Mouse (Mus musculus) liver, postnatal 0 days (tissue): ENCODE measurements around the gene Adamts17. TPM values are rescaled to one million over a fixed set of nuclear protein-coding genes. Genes with fewer than 3 reads are reported as not detected.

Source experiments
- ATAC-seq: fragments of 200-750 bp; cut with Nextera tagmentation; 2 replicates; pipeline ENCODE4 v1.8.0; 2017; ENCODE audit warnings: mild to moderate bottlenecking, moderate library complexity
- DNase-seq: peaks from one replicate; pipeline ENCODE4 v3.0.0-alpha.2; 2016
- H3K27ac ChIP-seq: fragments of 300-500 bp; sonication (generic); 2 replicates; pipeline ENCODE4 v1.5.1; 2014; ENCODE audit warnings: antibody characterized with exemption, moderate library complexity, mild to moderate bottlenecking, low read depth
- H3K27me3 ChIP-seq: fragments of 300-500 bp; sonication (generic); 2 replicates; pipeline ENCODE4 v1.6.1; 2014; ENCODE audit warnings: low read length, control low read depth, mixed read lengths; ENCODE audit not compliant: insufficient read depth
- H3K36me3 ChIP-seq: fragments of 300-500 bp; sonication (generic); replicated peaks from 2 replicates; pipeline ENCODE4 v1.6.1; 2014; ENCODE audit warnings: mild to moderate bottlenecking, control low read depth, low read length, moderate library complexity, mixed read lengths; ENCODE audit not compliant: insufficient read depth
- H3K4me1 ChIP-seq: fragments of 300-500 bp; sonication (generic); 2 replicates; pipeline ENCODE4 v1.6.1; 2014; ENCODE audit warnings: antibody characterized with exemption, mild to moderate bottlenecking, control low read depth; ENCODE audit not compliant: insufficient read depth
- H3K4me2 ChIP-seq: fragments of 300-500 bp; sonication (generic); 2 replicates; pipeline ENCODE4 v1.6.1; 2014; ENCODE audit warnings: low read depth, mild to moderate bottlenecking, low read length, moderate library complexity, mixed read lengths
- H3K4me3 ChIP-seq: fragments of 300-500 bp; sonication (generic); 2 replicates; pipeline ENCODE4 v1.5.1; 2014; ENCODE audit warnings: low read depth, low read length
- H3K9ac ChIP-seq: fragments of 300-500 bp; sonication (generic); replicated peaks from 2 replicates; pipeline ENCODE4 v1.6.1; 2014; ENCODE audit warnings: mild to moderate bottlenecking, moderate library complexity
- H3K9me3 ChIP-seq: fragments of 300-500 bp; sonication (generic); 2 replicates; pipeline ENCODE4 v1.6.1; 2016; ENCODE audit warnings: mild to moderate bottlenecking, control low read depth, low read length, mixed read lengths
- CTCF ChIP-seq: sonication (generic); IDR thresholded peaks from 2 replicates; pipeline ENCODE4 v1.5.1; 2016; ENCODE audit warnings: antibody characterized with exemption, low read depth
- EP300 ChIP-seq: IDR thresholded peaks from 2 replicates; pipeline ENCODE4 v1.6.1; 2016; ENCODE audit warnings: antibody characterized with exemption, low read depth, mild to moderate bottlenecking
- whole genome bisulfite sequencing: fragments of 180-500 bp; shearing (Covaris S2); extraction: QIAGEN DNeasy Blood & Tissue Kit; methylation state at CpG from one replicate; pipeline ENCODE4 v1.1.7; 2014; ENCODE audit not compliant: insufficient replicate concordance; 5-methylcytosine and 5-hydroxymethylcytosine counted together
- polyA plus RNA-seq: library from polyadenylated mRNA; unstranded; fragments of >200 nt; fragmentation: Nextera tagmentation; extraction: Ambion mirVana; gene quantifications from 2 replicates; pipeline ENCODE4 v1.2.1, GENCODE M21; 2015

Gene Adamts17
- polyA plus RNA-seq, 1 experiment from 2014 or later: 0.05 TPM

GRCm38 (mm10) chr7:67054876-67055275 lies 215.3 kb downstream of the Adamts17 start:
- no peak overlapping the region for H3K27ac ChIP-seq
- no peaks in the 10 kb centered on the region for H3K9me3 ChIP-seq
- no peak overlapping the region for H3K4me2 ChIP-seq
- no peaks in the 10 kb centered on the region for H3K36me3 ChIP-seq
- H3K4me1 ChIP-seq: peaks cover 2% of the 10 kb centered on the region; the same call in 1 of the 2 replicates
- 79% methylated on average over 3 of the region's 3 CpGs for WGBS
- DNase-seq (no peak), ATAC-seq (no peak)
- H3K27me3 ChIP-seq: no peaks in the 10 kb centered on the region
- no peak overlapping the region for H3K9ac ChIP-seq
- H3K4me3 ChIP-seq: no peak overlapping the region
- TF ChIP-seq CTCF (no peak), EP300 (no peak)

GRCm38 (mm10) chr7:67055510-67055909 lies 216.0 kb downstream of the Adamts17 start:
- H3K4me3 ChIP-seq: no peak overlapping the region
- H3K4me2 ChIP-seq: no peak overlapping the region
- no peaks in the 10 kb centered on the region for H3K36me3 ChIP-seq
- DNase-seq: no peak
- WGBS: 54% methylated on average over 3 of the region's 3 CpGs
- no peak overlapping the region for H3K27ac ChIP-seq
- no peaks in the 10 kb centered on the region for H3K27me3 ChIP-seq
- TF ChIP-seq EP300 (no peak), CTCF (no peak)
- H3K4me1 ChIP-seq: peaks cover 2% of the 10 kb centered on the region; the same call in 1 of the 2 replicates
- H3K9me3 ChIP-seq: no peaks in the 10 kb centered on the region
- ATAC-seq: no peak
- H3K9ac ChIP-seq: no peak overlapping the region

- DNase-seq (peak; percentile 36), ATAC-seq (no peak)
- 80% methylated on average over 9 of the region's 9 CpGs for WGBS
- Histone ChIP-seq H3K4me1 (no peaks in the 10 kb centered on the region), H3K4me2 (no peak overlapping the region), H3K4me3 (no peak overlapping the region), H3K27ac (no peak overlapping the region), H3K9ac (no peak overlapping the region), H3K27me3 (no peaks in the 10 kb centered on the region), H3K36me3 (no peaks in the 10 kb centered on the region), H3K9me3 (no peaks in the 10 kb centered on the region)
- TF ChIP-seq CTCF (peak; percentile 56), EP300 (no peak)
These were observed 222.2 kb downstream of the Adamts17 start for GRCm38 (mm10) chr7:67061756-67062155.

- H3K27me3 ChIP-seq: no peaks in the 10 kb centered on the region
- no peak for DNase-seq
- no peak overlapping the region for H3K9ac ChIP-seq
- H3K4me3 ChIP-seq: no peak overlapping the region
- no peaks in the 10 kb centered on the region for H3K4me1 ChIP-seq
- H3K9me3 ChIP-seq: no peaks in the 10 kb centered on the region
- H3K4me2 ChIP-seq: no peak overlapping the region
- TF ChIP-seq CTCF: no peak
- TF ChIP-seq EP300: no peak
- 61% methylated on average over 2 of the region's 2 CpGs for WGBS
- no peak overlapping the region for H3K27ac ChIP-seq
- no peaks in the 10 kb centered on the region for H3K36me3 ChIP-seq
- no peak for ATAC-seq
These were observed 223.0 kb downstream of the Adamts17 start for GRCm38 (mm10) chr7:67062571-67062970.

- Histone ChIP-seq H3K9me3 (no peaks in the 10 kb centered on the region), H3K9ac (no peak overlapping the region), H3K4me3 (no peak overlapping the region), H3K4me2 (no peak overlapping the region), H3K27me3 (no peaks in the 10 kb centered on the region), H3K4me1 (no peaks in the 10 kb centered on the region), H3K36me3 (no peaks in the 10 kb centered on the region), H3K27ac (no peak overlapping the region)
- DNase-seq (no peak), ATAC-seq (no peak)
- TF ChIP-seq EP300 (no peak), CTCF (no peak)
- WGBS: 74% methylated on average over 10 of the region's 10 CpGs
These were observed 225.2 kb downstream of the Adamts17 start for GRCm38 (mm10) chr7:67064627-67065305.

- no peak overlapping the region for H3K27ac ChIP-seq
- no peak overlapping the region for H3K4me2 ChIP-seq
- TF ChIP-seq CTCF: no peak
- TF ChIP-seq EP300: no peak
- WGBS: 75% methylated on average over 4 of the region's 4 CpGs
- H3K27me3 ChIP-seq: no peaks in the 10 kb centered on the region
- no peaks in the 10 kb centered on the region for H3K9me3 ChIP-seq
- H3K4me3 ChIP-seq: no peak overlapping the region
- H3K36me3 ChIP-seq: no peaks in the 10 kb centered on the region
- ATAC-seq (no peak), DNase-seq (no peak)
- no peaks in the 10 kb centered on the region for H3K4me1 ChIP-seq
- no peak overlapping the region for H3K9ac ChIP-seq
These were observed 226.1 kb downstream of the Adamts17 start for GRCm38 (mm10) chr7:67065631-67066030.
